Mouse (Mus musculus): ENCODE measurements around the gene Col25a1. TPM values are rescaled to one million over a fixed set of nuclear protein-coding genes. Genes with fewer than 3 reads are reported as not detected.

The Col25a1 gene
- polyA plus RNA-seq, 1 experiment: 0.06 TPM

GRCm38 (mm10) chr3:130309277-130309676 lies 178.0 kb downstream of the Col25a1 start:
- WGBS: 90% methylated on average over 4 of the region's 4 CpGs
- H3K36me3 ChIP-seq (ENCODE audit: control insufficient read depth, insufficient read depth, low read length): no peaks in the 10 kb centered on the region
- H3K4me3 ChIP-seq (ENCODE audit: insufficient read depth, low read depth, low read length): no peak overlapping the region
- no peak overlapping the region for H3K27ac ChIP-seq (ENCODE audit: insufficient read depth, low read depth, low read length)
- no peaks in the 10 kb centered on the region for H3K27me3 ChIP-seq (replicated peaks; ENCODE audit: control insufficient read depth, insufficient read depth, low read length)
- no peaks in the 10 kb centered on the region for H3K4me1 ChIP-seq (ENCODE audit: control insufficient read depth, insufficient read depth, low read length)
- no peak for DNase-seq
- TF ChIP-seq POLR2A (IDR thresholded peaks at IDR 0.05; ENCODE audit: low read depth, low read length): no peak
- TF ChIP-seq CTCF (conservative IDR thresholded peaks at IDR 0.05; ENCODE audit: insufficient read depth, insufficient read length, low read depth, low read length): no peak

GRCm38 (mm10) chr3:130310694-130311305 lies 179.5 kb downstream of the Col25a1 start:
- Histone ChIP-seq H3K4me3 (ENCODE audit: insufficient read depth, low read depth, low read length) (no peak overlapping the region), H3K27ac (ENCODE audit: insufficient read depth, low read depth, low read length) (no peak overlapping the region), H3K4me1 (ENCODE audit: control insufficient read depth, insufficient read depth, low read length) (no peaks in the 10 kb centered on the region), H3K36me3 (ENCODE audit: control insufficient read depth, insufficient read depth, low read length) (no peaks in the 10 kb centered on the region), H3K27me3 (replicated peaks; ENCODE audit: control insufficient read depth, insufficient read depth, low read length) (no peaks in the 10 kb centered on the region)
- 33% methylated on average over 14 of the region's 14 CpGs for WGBS
- DNase-seq: peak; percentile 62
- TF ChIP-seq CTCF (conservative IDR thresholded peaks at IDR 0.05; ENCODE audit: insufficient read depth, insufficient read length, low read depth, low read length) (no peak), POLR2A (IDR thresholded peaks at IDR 0.05; ENCODE audit: low read depth, low read length) (no peak)

DNA sequence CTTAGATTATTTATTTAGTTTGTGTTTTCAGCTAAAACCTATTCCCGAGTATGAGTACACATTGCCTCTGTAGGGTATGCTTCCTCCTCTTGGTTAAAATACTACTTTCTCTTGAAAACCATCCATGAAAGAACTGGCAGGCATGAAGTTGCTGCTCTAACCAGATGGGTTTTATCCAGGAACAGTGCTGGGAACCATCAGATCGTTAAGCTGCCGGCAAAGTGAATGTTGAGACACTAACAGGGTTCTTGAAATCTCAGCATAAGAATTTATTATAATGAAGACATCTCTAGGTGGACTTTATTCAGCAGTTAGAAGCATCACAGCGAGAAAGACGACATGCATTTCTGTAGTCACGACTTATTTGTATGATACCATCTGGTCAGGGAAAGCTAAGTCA lies 181.9 kb downstream of the Col25a1 start:
- Histone ChIP-seq H3K27me3 (replicated peaks; ENCODE audit: control insufficient read depth, insufficient read depth, low read length) (no peaks in the 10 kb centered on the region), H3K27ac (ENCODE audit: insufficient read depth, low read depth, low read length) (no peak overlapping the region), H3K4me1 (ENCODE audit: control insufficient read depth, insufficient read depth, low read length) (no peaks in the 10 kb centered on the region), H3K4me3 (ENCODE audit: insufficient read depth, low read depth, low read length) (no peak overlapping the region), H3K36me3 (ENCODE audit: control insufficient read depth, insufficient read depth, low read length) (no peaks in the 10 kb centered on the region)
- WGBS: 63% methylated on average over 6 of the region's 6 CpGs
- no peak for DNase-seq
- TF ChIP-seq POLR2A (IDR thresholded peaks at IDR 0.05; ENCODE audit: low read depth, low read length) (no peak), CTCF (conservative IDR thresholded peaks at IDR 0.05; ENCODE audit: insufficient read depth, insufficient read length, low read depth, low read length) (no peak)

DNA sequence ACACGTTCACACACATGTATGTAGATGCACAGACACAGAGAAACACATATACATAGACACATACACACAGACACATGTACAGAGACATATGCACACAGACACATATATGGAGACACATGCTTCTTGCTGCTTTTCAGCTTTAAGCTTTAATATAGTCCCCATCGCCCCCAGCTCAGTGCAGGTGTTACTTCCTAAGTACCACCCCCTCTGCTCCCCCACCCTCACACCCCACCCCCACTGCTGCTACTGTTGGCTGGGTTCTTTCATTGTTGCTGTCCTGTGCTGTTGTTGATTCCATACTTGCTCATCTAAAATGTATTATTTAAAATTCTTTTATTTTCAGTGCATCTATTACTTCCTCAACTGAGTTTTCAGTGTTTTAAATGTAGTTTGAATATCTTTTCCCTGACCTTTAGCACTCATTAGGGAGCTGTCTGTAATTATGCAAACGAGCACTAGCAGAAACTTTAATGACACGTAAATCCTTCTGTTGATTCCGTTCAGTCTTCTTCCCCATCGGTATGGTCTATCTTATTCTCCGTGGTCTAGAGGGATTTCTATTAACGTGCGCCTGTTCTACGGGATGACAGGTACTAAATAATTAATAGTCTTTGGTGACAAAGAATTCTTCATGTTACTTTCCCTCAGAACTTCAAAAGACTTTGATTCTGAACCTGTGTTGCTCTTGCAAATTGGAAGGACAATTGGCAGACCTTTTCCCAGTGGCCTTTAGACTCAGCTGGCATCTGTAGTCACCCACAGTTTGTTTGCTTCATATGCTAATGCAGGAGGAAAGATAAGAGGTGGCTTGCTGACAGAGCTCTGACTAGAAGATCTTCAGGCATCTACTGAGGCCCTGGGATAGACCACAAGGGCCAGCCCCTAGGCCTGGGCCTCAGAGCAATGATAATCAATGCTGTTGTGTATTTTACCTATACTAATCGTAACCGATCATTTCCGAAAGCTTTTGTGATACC lies 196.0 kb downstream of the Col25a1 start:
- 72% methylated on average over 13 of the region's 13 CpGs for WGBS
- no peaks in the 10 kb centered on the region for H3K27me3 ChIP-seq (replicated peaks; ENCODE audit: control insufficient read depth, insufficient read depth, low read length)
- TF ChIP-seq CTCF (conservative IDR thresholded peaks at IDR 0.05; ENCODE audit: insufficient read depth, insufficient read length, low read depth, low read length) (no peak), POLR2A (IDR thresholded peaks at IDR 0.05; ENCODE audit: low read depth, low read length) (no peak)
- H3K4me3 ChIP-seq (ENCODE audit: insufficient read depth, low read depth, low read length): no peak overlapping the region
- H3K36me3 ChIP-seq (ENCODE audit: control insufficient read depth, insufficient read depth, low read length): no peaks in the 10 kb centered on the region
- no peak for DNase-seq
- no peak overlapping the region for H3K27ac ChIP-seq (ENCODE audit: insufficient read depth, low read depth, low read length)
- H3K4me1 ChIP-seq (ENCODE audit: control insufficient read depth, insufficient read depth, low read length): no peaks in the 10 kb centered on the region

GRCm38 (mm10) chr3:130328909-130329308 lies 197.6 kb downstream of the Col25a1 start:
- TF ChIP-seq CTCF (conservative IDR thresholded peaks at IDR 0.05; ENCODE audit: insufficient read depth, insufficient read length, low read depth, low read length) (no peak), POLR2A (IDR thresholded peaks at IDR 0.05; ENCODE audit: low read depth, low read length) (no peak)
- H3K27me3 ChIP-seq (replicated peaks; ENCODE audit: control insufficient read depth, insufficient read depth, low read length): no peaks in the 10 kb centered on the region
- H3K4me1 ChIP-seq (ENCODE audit: control insufficient read depth, insufficient read depth, low read length): no peaks in the 10 kb centered on the region
- H3K36me3 ChIP-seq (ENCODE audit: control insufficient read depth, insufficient read depth, low read length): no peaks in the 10 kb centered on the region
- DNase-seq: peak; percentile 1
- H3K27ac ChIP-seq (ENCODE audit: insufficient read depth, low read depth, low read length): no peak overlapping the region
- 80% methylated on average over 9 of the region's 9 CpGs for WGBS
- H3K4me3 ChIP-seq (ENCODE audit: insufficient read depth, low read depth, low read length): no peak overlapping the region

DNA sequence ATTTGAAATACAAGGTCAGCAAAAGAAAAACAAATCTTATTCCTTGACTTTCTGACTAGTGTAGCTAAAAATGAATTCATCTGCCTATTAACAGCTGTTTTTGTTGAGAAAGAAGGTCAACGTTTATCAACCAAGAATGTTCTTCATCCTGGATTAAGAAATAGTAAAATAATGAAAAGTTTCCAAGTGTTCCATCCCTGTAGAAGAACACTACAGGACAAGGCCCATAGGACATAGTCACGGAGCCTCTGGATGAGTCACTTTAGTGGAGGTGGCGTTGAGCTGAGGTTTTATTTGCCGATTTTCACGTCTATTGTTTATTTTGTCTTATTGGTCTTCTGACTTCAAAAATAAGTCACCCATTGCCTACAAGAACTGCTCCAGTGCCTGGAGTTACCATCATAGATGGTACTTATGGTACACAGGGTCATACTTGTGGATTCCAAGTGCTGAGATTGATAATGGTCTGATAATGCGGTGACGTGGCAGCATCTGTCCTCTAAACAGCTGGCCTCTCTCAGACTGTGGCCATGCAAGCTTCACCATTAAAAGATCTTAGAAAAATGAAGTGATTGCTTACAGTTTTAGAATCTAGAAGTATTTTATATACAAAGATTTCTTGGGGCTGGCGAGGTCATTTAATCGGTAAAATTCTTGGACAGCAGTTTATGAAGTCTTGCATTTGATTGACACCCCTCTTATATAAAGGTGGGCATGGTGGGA lies 198.7 kb downstream of the Col25a1 start:
- TF ChIP-seq POLR2A (IDR thresholded peaks at IDR 0.05; ENCODE audit: low read depth, low read length): no peak
- TF ChIP-seq CTCF (conservative IDR thresholded peaks at IDR 0.05; ENCODE audit: insufficient read depth, insufficient read length, low read depth, low read length): no peak

More for the DNA sequence above, 198.7 kb downstream of the Col25a1 start:
- no peak overlapping the region for H3K27ac ChIP-seq (ENCODE audit: insufficient read depth, low read depth, low read length)
- H3K36me3 ChIP-seq (ENCODE audit: control insufficient read depth, insufficient read depth, low read length): no peaks in the 10 kb centered on the region
- H3K27me3 ChIP-seq (replicated peaks; ENCODE audit: control insufficient read depth, insufficient read depth, low read length): no peaks in the 10 kb centered on the region
- H3K4me1 ChIP-seq (ENCODE audit: control insufficient read depth, insufficient read depth, low read length): no peaks in the 10 kb centered on the region
- 88% methylated on average over 9 of the region's 9 CpGs for WGBS
- no peak overlapping the region for H3K4me3 ChIP-seq (ENCODE audit: insufficient read depth, low read depth, low read length)
- no peak for DNase-seq
